Mouse (Mus musculus) kidney, adult 2 months (tissue): ENCODE measurements at regions not wholly inside any gene's neighbourhood (a gene's known extent, or its start where the extent isn't known, plus 50 kb on each side); places are given as distances from the start of the nearest gene placed in this dataset.

Source experiments
- CTCF ChIP-seq: fragments of 200-500 bp; conservative IDR thresholded peaks from 2 replicates; pipeline ENCODE4 v1.5.1; 2011; ENCODE audit warnings: low read depth, mild to moderate bottlenecking, control low read depth, low read length, moderate library complexity, mixed read lengths; ENCODE audit not compliant: insufficient read depth, insufficient read length
- POLR2A ChIP-seq: fragments of 200-500 bp; IDR thresholded peaks from one replicate; pipeline ENCODE4 v1.6.1; 2011; ENCODE audit warnings: low read depth, low read length, control low read depth

DNA sequence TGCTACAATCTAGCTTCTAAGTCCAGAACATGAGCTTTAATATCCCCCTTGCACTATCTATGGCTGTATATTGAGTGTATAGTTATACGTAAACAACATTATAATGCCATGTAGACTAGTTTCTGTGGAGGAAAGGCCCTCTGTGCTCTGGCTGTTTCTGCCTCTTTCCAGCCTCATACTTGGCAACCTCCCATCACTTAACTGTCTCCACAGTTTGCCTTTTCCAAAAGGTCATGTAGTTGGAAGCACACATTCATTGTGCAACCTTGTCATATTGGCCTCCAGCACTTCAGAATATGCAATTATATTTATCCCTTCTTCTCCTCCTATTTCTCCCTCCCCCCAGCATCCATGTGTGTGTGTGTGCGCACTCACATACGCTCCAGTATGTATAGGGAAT, 82.2 kb upstream of the Ranbp3l start:
- TF ChIP-seq CTCF (no peak), POLR2A (no peak)
